Mouse (Mus musculus): Measurements from ENCODE around the gene Flnb. TPM values are rescaled to one million over a fixed set of nuclear protein-coding genes. Genes with fewer than 3 reads are reported as not detected.

Flnb gene
- polyA plus RNA-seq, 1 experiment from 2014 or later = 26.8 TPM

GRCm38 (mm10) chr14:7901484-7902240, 83.9 kb downstream of the Flnb start:
- H3K9ac ChIP-seq (ENCODE audit: low read length) = no peak overlapping the region
- H3K9me3 ChIP-seq (ENCODE audit: control insufficient read depth, low read length) = no peaks in the 10 kb centered on the region
- no peak overlapping the region for H3K4me3 ChIP-seq (ENCODE audit: low read depth, low read length)
- no peak overlapping the region for H3K4me2 ChIP-seq (ENCODE audit: low read length)
- DNase-seq (ENCODE audit: low spot score) = no peak
- H3K4me1 ChIP-seq (replicated peaks; ENCODE audit: control insufficient read depth, insufficient read depth, low read length) = peaks cover 20% of the 10 kb centered on the region; the same call in 1 of the 2 replicates
- WGBS = 87% methylated on average over 12 of the region's 12 CpGs
- ATAC-seq (replicated peaks; ENCODE audit: low FRiP score, low TSS enrichment, low read depth) = no peak
- no peaks in the 10 kb centered on the region for H3K27me3 ChIP-seq (replicated peaks; ENCODE audit: control insufficient read depth, insufficient read depth, low read length)
- peak overlapping the region; percentile 85 for H3K27ac ChIP-seq (ENCODE audit: low read depth)
- H3K36me3 ChIP-seq (ENCODE audit: control insufficient read depth, insufficient read depth, low read length) = peaks cover 59% of the 10 kb centered on the region

GRCm38 (mm10) chr14:7907058-7907457, 89.3 kb downstream of the Flnb start:
- no peak for ATAC-seq (replicated peaks; ENCODE audit: low FRiP score, low TSS enrichment, low read depth)
- 88% methylated on average over 11 of the region's 11 CpGs for WGBS

GRCm38 (mm10) chr14:7909472-7909871, 91.7 kb downstream of the Flnb start:
- DNase-seq (ENCODE audit: low spot score) (no peak), ATAC-seq (replicated peaks; ENCODE audit: low FRiP score, low TSS enrichment, low read depth) (no peak)
- Histone ChIP-seq H3K4me3 (ENCODE audit: low read depth, low read length) (no peak overlapping the region), H3K4me2 (ENCODE audit: low read length) (no peak overlapping the region), H3K27me3 (replicated peaks; ENCODE audit: control insufficient read depth, insufficient read depth, low read length) (no peaks in the 10 kb centered on the region), H3K4me1 (replicated peaks; ENCODE audit: control insufficient read depth, insufficient read depth, low read length) (no peaks in the 10 kb centered on the region; the same call in 1 of the 2 replicates), H3K9ac (ENCODE audit: low read length) (no peak overlapping the region), H3K27ac (ENCODE audit: low read depth) (no peak overlapping the region), H3K36me3 (ENCODE audit: control insufficient read depth, insufficient read depth, low read length) (peaks cover 61% of the 10 kb centered on the region), H3K9me3 (ENCODE audit: control insufficient read depth, low read length) (no peaks in the 10 kb centered on the region)
- 62% methylated on average over 10 of the region's 10 CpGs for WGBS

More at GRCm38 (mm10) chr14:7907058-7907457, 89.3 kb downstream of the Flnb start:
- Histone ChIP-seq H3K9ac (ENCODE audit: low read length) (no peak overlapping the region), H3K4me2 (ENCODE audit: low read length) (no peak overlapping the region), H3K9me3 (ENCODE audit: control insufficient read depth, low read length) (no peaks in the 10 kb centered on the region), H3K4me3 (ENCODE audit: low read depth, low read length) (no peak overlapping the region), H3K27me3 (replicated peaks; ENCODE audit: control insufficient read depth, insufficient read depth, low read length) (no peaks in the 10 kb centered on the region), H3K27ac (ENCODE audit: low read depth) (no peak overlapping the region), H3K36me3 (ENCODE audit: control insufficient read depth, insufficient read depth, low read length) (peaks cover 74% of the 10 kb centered on the region), H3K4me1 (replicated peaks; ENCODE audit: control insufficient read depth, insufficient read depth, low read length) (no peaks in the 10 kb centered on the region)
- no peak for DNase-seq (ENCODE audit: low spot score)

- H3K4me1 ChIP-seq (replicated peaks; ENCODE audit: control insufficient read depth, insufficient read depth, low read length) = peaks cover 6% of the 10 kb centered on the region; the same call in 1 of the 2 replicates
- H3K9me3 ChIP-seq (ENCODE audit: control insufficient read depth, low read length) = no peaks in the 10 kb centered on the region
- no peak overlapping the region for H3K4me2 ChIP-seq (ENCODE audit: low read length)
- ATAC-seq (replicated peaks; ENCODE audit: low FRiP score, low TSS enrichment, low read depth) (no peak), DNase-seq (ENCODE audit: low spot score) (no peak)
- H3K9ac ChIP-seq (ENCODE audit: low read length) = no peak overlapping the region
- H3K4me3 ChIP-seq (ENCODE audit: low read depth, low read length) = no peak overlapping the region
- WGBS = 62% methylated on average over 7 of the region's 7 CpGs
- no peaks in the 10 kb centered on the region for H3K27me3 ChIP-seq (replicated peaks; ENCODE audit: control insufficient read depth, insufficient read depth, low read length)
- H3K36me3 ChIP-seq (ENCODE audit: control insufficient read depth, insufficient read depth, low read length) = peaks cover 64% of the 10 kb centered on the region
- no peak overlapping the region for H3K27ac ChIP-seq (ENCODE audit: low read depth)
These were observed 96.1 kb downstream of the Flnb start for GRCm38 (mm10) chr14:7913842-7914241.

- peaks cover 11% of the 10 kb centered on the region; the same call in 1 of the 2 replicates for H3K4me1 ChIP-seq (replicated peaks; ENCODE audit: control insufficient read depth, insufficient read depth, low read length)
- WGBS = 62% methylated on average over 4 of the region's 4 CpGs
- no peak overlapping the region for H3K4me3 ChIP-seq (ENCODE audit: low read depth, low read length)
- H3K9me3 ChIP-seq (ENCODE audit: control insufficient read depth, low read length) = no peaks in the 10 kb centered on the region
- peaks cover 65% of the 10 kb centered on the region for H3K36me3 ChIP-seq (ENCODE audit: control insufficient read depth, insufficient read depth, low read length)
- ATAC-seq (replicated peaks; ENCODE audit: low FRiP score, low TSS enrichment, low read depth) (no peak), DNase-seq (ENCODE audit: low spot score) (no peak)
- H3K27ac ChIP-seq (ENCODE audit: low read depth) = no peak overlapping the region
- H3K9ac ChIP-seq (ENCODE audit: low read length) = no peak overlapping the region
- H3K27me3 ChIP-seq (replicated peaks; ENCODE audit: control insufficient read depth, insufficient read depth, low read length) = no peaks in the 10 kb centered on the region
- no peak overlapping the region for H3K4me2 ChIP-seq (ENCODE audit: low read length)
These were observed 96.7 kb downstream of the Flnb start for GRCm38 (mm10) chr14:7914461-7914860.

- ATAC-seq (replicated peaks; ENCODE audit: low FRiP score, low TSS enrichment, low read depth) = no peak
- H3K4me2 ChIP-seq (ENCODE audit: low read length) = no peak overlapping the region
- peaks cover 73% of the 10 kb centered on the region for H3K36me3 ChIP-seq (ENCODE audit: control insufficient read depth, insufficient read depth, low read length)
- H3K9ac ChIP-seq (ENCODE audit: low read length) = no peak overlapping the region
- H3K9me3 ChIP-seq (ENCODE audit: control insufficient read depth, low read length) = no peaks in the 10 kb centered on the region
- WGBS = 72% methylated on average over 6 of the region's 6 CpGs
- peaks cover 16% of the 10 kb centered on the region; the same call in 1 of the 2 replicates for H3K4me1 ChIP-seq (replicated peaks; ENCODE audit: control insufficient read depth, insufficient read depth, low read length)
- no peak for DNase-seq (ENCODE audit: low spot score)
- H3K27me3 ChIP-seq (replicated peaks; ENCODE audit: control insufficient read depth, insufficient read depth, low read length) = no peaks in the 10 kb centered on the region
- H3K4me3 ChIP-seq (ENCODE audit: low read depth, low read length) = no peak overlapping the region
- H3K27ac ChIP-seq (ENCODE audit: low read depth) = peak overlapping the region; percentile 9
These were observed 100.6 kb downstream of the Flnb start for GRCm38 (mm10) chr14:7918150-7918991.

- no peak for DNase-seq (ENCODE audit: low spot score)
- 84% methylated on average over 5 of the region's 5 CpGs for WGBS
- Histone ChIP-seq H3K27me3 (replicated peaks; ENCODE audit: control insufficient read depth, insufficient read depth, low read length) (no peaks in the 10 kb centered on the region), H3K4me2 (ENCODE audit: low read length) (no peak overlapping the region), H3K27ac (ENCODE audit: low read depth) (peak overlapping the region; percentile 57), H3K9ac (ENCODE audit: low read length) (no peak overlapping the region), H3K4me3 (ENCODE audit: low read depth, low read length) (no peak overlapping the region), H3K4me1 (replicated peaks; ENCODE audit: control insufficient read depth, insufficient read depth, low read length) (peaks cover 16% of the 10 kb centered on the region; the same call in 1 of the 2 replicates), H3K9me3 (ENCODE audit: control insufficient read depth, low read length) (no peaks in the 10 kb centered on the region), H3K36me3 (ENCODE audit: control insufficient read depth, insufficient read depth, low read length) (peaks cover 82% of the 10 kb centered on the region)
- ATAC-seq (replicated peaks; ENCODE audit: low FRiP score, low TSS enrichment, low read depth) = no peak
These were observed 101.6 kb downstream of the Flnb start for GRCm38 (mm10) chr14:7919309-7919708.

GRCm38 (mm10) chr14:7919921-7920320, 102.2 kb downstream of the Flnb start:
- Histone ChIP-seq H3K27me3 (replicated peaks; ENCODE audit: control insufficient read depth, insufficient read depth, low read length) (no peaks in the 10 kb centered on the region), H3K9me3 (ENCODE audit: control insufficient read depth, low read length) (no peaks in the 10 kb centered on the region), H3K9ac (ENCODE audit: low read length) (no peak overlapping the region), H3K4me3 (ENCODE audit: low read depth, low read length) (no peak overlapping the region), H3K4me2 (ENCODE audit: low read length) (no peak overlapping the region), H3K27ac (ENCODE audit: low read depth) (peak overlapping the region; percentile 57), H3K36me3 (ENCODE audit: control insufficient read depth, insufficient read depth, low read length) (peaks cover 84% of the 10 kb centered on the region), H3K4me1 (replicated peaks; ENCODE audit: control insufficient read depth, insufficient read depth, low read length) (peaks cover 16% of the 10 kb centered on the region; the same call in 1 of the 2 replicates)
- no peak for DNase-seq (ENCODE audit: low spot score)
- no peak; the same call in 1 of the 2 replicates for ATAC-seq (replicated peaks; ENCODE audit: low FRiP score, low TSS enrichment, low read depth)
- WGBS = 26% methylated on average over 4 of the region's 4 CpGs
